Mouse (Mus musculus): ENCODE results near the gene Leap2. TPM values are rescaled to one million over a fixed set of nuclear protein-coding genes. Genes with fewer than 3 reads are reported as not detected.

Gene Leap2
- polyA plus RNA-seq, 1 experiment from 2014 or later: 209 TPM

- Histone ChIP-seq H3K27ac (ENCODE audit: low read depth) (no peak overlapping the region), H3K4me3 (ENCODE audit: low read depth, low read length) (peak overlapping the region; percentile 25), H3K4me2 (ENCODE audit: low read depth, low read length) (peak overlapping the region; percentile 58), H3K9me3 (ENCODE audit: low read length) (no peaks in the 10 kb centered on the region), H3K9ac (replicated peaks) (no peak overlapping the region), H3K4me1 (ENCODE audit: insufficient read depth) (peaks cover 13% of the 10 kb centered on the region), H3K36me3 (replicated peaks; ENCODE audit: insufficient read depth, low read length) (no peaks in the 10 kb centered on the region; the same call in 1 of the 2 replicates), H3K27me3 (ENCODE audit: insufficient read depth, low read length) (peaks cover 34% of the 10 kb centered on the region)
- ATAC-seq: no peak
- 18% methylated on average over 55 of the region's 55 CpGs for WGBS (ENCODE audit: insufficient replicate concordance)
- no peak for TF ChIP-seq EP300 (IDR thresholded peaks at IDR 0.05; ENCODE audit: low read depth)
- no peak for TF ChIP-seq CTCF (IDR thresholded peaks at IDR 0.05; ENCODE audit: low read depth)
- no peak for DNase-seq
Observed at GRCm38 (mm10) chr11:53463551-53464424, 40.8 kb upstream of the Leap2 start.

- peak overlapping the region; percentile 82 for H3K27ac ChIP-seq (ENCODE audit: low read depth)
- peaks cover 13% of the 10 kb centered on the region for H3K4me1 ChIP-seq (ENCODE audit: insufficient read depth)
- H3K27me3 ChIP-seq (ENCODE audit: insufficient read depth, low read length): peaks cover 46% of the 10 kb centered on the region
- peak overlapping the region; percentile 7; the same call in 1 of the 2 replicates for H3K4me2 ChIP-seq (ENCODE audit: low read depth, low read length)
- WGBS (ENCODE audit: insufficient replicate concordance): 35% methylated on average over 5 of the region's 5 CpGs
- no peak overlapping the region for H3K4me3 ChIP-seq (ENCODE audit: low read depth, low read length)
- ATAC-seq (peak; percentile 66), DNase-seq (peak; percentile 73)
- H3K36me3 ChIP-seq (replicated peaks; ENCODE audit: insufficient read depth, low read length): no peaks in the 10 kb centered on the region; the same call in 1 of the 2 replicates
- H3K9me3 ChIP-seq (ENCODE audit: low read length): no peaks in the 10 kb centered on the region
- no peak overlapping the region; the same call in 1 of the 2 replicates for H3K9ac ChIP-seq (replicated peaks)
- 0 out of 2 replicates have a peak, but pooled peaks have one; percentile 7 for TF ChIP-seq EP300 (IDR thresholded peaks at IDR 0.05; ENCODE audit: low read depth)
- no peak for TF ChIP-seq CTCF (IDR thresholded peaks at IDR 0.05; ENCODE audit: low read depth)
Observed at GRCm38 (mm10) chr11:53461727-53462126, 38.8 kb upstream of the Leap2 start.

DNA sequence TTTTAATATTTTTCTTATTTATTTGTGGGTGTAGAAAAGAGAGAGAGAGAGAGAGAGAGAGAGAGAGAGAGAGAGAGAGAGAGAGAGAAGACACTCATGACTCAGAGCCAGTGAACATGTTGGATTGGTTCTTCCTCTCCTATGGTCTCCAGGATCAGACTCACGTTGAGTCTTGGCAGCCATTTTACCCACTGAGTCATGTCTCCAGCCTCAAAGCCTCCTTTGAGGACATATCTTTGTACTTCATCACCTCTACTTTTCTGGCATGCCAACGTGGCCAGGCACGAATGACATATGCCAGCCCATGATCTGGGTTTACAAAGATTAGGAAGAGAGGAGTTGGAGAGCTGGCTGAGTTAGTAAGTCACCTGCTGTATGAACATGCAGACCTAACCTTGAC, 37.2 kb upstream of the Leap2 start:
- 68% methylated on average over 3 of the region's 3 CpGs for WGBS (ENCODE audit: insufficient replicate concordance)
- Histone ChIP-seq H3K4me3 (ENCODE audit: low read depth, low read length) (no peak overlapping the region), H3K27me3 (ENCODE audit: insufficient read depth, low read length) (peaks cover 44% of the 10 kb centered on the region), H3K9ac (replicated peaks) (no peak overlapping the region), H3K9me3 (ENCODE audit: low read length) (no peaks in the 10 kb centered on the region), H3K4me2 (ENCODE audit: low read depth, low read length) (no peak overlapping the region), H3K4me1 (ENCODE audit: insufficient read depth) (peaks cover 13% of the 10 kb centered on the region), H3K36me3 (replicated peaks; ENCODE audit: insufficient read depth, low read length) (no peaks in the 10 kb centered on the region; the same call in 1 of the 2 replicates), H3K27ac (ENCODE audit: low read depth) (no peak overlapping the region)
- DNase-seq: no peak
- ATAC-seq: no peak
- TF ChIP-seq EP300 (IDR thresholded peaks at IDR 0.05; ENCODE audit: low read depth) (no peak), CTCF (IDR thresholded peaks at IDR 0.05; ENCODE audit: low read depth) (no peak)

- no peak for ATAC-seq
- H3K27me3 ChIP-seq (ENCODE audit: insufficient read depth, low read length): peaks cover 32% of the 10 kb centered on the region
- no peak for DNase-seq
Observed at GRCm38 (mm10) chr11:53458996-53459395, 36.0 kb upstream of the Leap2 start.

DNA sequence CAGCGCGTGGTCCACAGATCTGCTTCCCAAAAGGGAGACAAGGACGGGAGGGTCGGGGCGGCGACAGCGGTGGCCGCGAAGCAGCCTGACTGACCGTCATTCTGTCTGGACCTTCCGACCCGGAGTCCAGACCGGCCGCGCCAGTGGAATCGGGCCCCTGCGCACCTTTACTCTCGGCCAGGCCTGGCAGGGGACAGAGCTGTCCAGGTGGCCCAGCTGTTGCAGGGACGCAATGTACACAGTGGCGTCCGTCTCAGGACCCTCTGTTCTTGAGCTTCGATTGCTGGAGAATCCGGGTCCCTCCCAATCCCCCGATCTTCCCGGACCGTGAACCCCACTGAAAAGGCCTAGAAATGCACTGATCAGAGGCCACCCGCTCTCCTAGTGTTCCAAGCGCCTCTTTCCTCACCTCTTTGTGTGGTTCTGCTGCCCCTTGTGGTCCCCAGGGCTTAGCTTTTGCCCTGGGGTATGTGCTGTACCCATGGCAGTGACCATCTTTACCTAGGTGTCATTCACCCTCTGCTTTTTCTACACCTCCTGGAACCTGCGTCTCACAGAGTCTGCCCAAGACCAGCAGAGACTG, 34.5 kb upstream of the Leap2 start:
- no peak for TF ChIP-seq EP300 (IDR thresholded peaks at IDR 0.05; ENCODE audit: low read depth)
- peak; percentile 47 for TF ChIP-seq CTCF (IDR thresholded peaks at IDR 0.05; ENCODE audit: low read depth)
- Histone ChIP-seq H3K9me3 (ENCODE audit: low read length) (no peaks in the 10 kb centered on the region), H3K36me3 (replicated peaks; ENCODE audit: insufficient read depth, low read length) (no peaks in the 10 kb centered on the region), H3K27ac (ENCODE audit: low read depth) (peak overlapping the region; percentile 89), H3K9ac (replicated peaks) (peak overlapping the region; percentile 67), H3K4me1 (ENCODE audit: insufficient read depth) (peaks cover 5% of the 10 kb centered on the region; the same call in 1 of the 2 replicates), H3K27me3 (ENCODE audit: insufficient read depth, low read length) (peaks cover 16% of the 10 kb centered on the region), H3K4me3 (ENCODE audit: low read depth, low read length) (peak overlapping the region; percentile 60), H3K4me2 (ENCODE audit: low read depth, low read length) (peak overlapping the region; percentile 80)
- 15% methylated on average over 29 of the region's 29 CpGs for WGBS (ENCODE audit: insufficient replicate concordance)
- peak; percentile 67 for ATAC-seq
- DNase-seq: peak; percentile 37

More at GRCm38 (mm10) chr11:53458996-53459395, 36.0 kb upstream of the Leap2 start:
- no peak overlapping the region for H3K4me3 ChIP-seq (ENCODE audit: low read depth, low read length)
- H3K4me2 ChIP-seq (ENCODE audit: low read depth, low read length): no peak overlapping the region
- no peaks in the 10 kb centered on the region; the same call in 1 of the 2 replicates for H3K36me3 ChIP-seq (replicated peaks; ENCODE audit: insufficient read depth, low read length)
- H3K27ac ChIP-seq (ENCODE audit: low read depth): no peak overlapping the region
- peaks cover 13% of the 10 kb centered on the region for H3K4me1 ChIP-seq (ENCODE audit: insufficient read depth)
- WGBS (ENCODE audit: insufficient replicate concordance): 65% methylated on average over 3 of the region's 3 CpGs
- H3K9me3 ChIP-seq (ENCODE audit: low read length): no peaks in the 10 kb centered on the region
- H3K9ac ChIP-seq (replicated peaks): no peak overlapping the region
- no peak for TF ChIP-seq EP300 (IDR thresholded peaks at IDR 0.05; ENCODE audit: low read depth)

All from liver, postnatal 0 days (tissue).